Comparison of ENCODE assay signal across 17 mouse cellular contexts in the genomic region with DNA sequence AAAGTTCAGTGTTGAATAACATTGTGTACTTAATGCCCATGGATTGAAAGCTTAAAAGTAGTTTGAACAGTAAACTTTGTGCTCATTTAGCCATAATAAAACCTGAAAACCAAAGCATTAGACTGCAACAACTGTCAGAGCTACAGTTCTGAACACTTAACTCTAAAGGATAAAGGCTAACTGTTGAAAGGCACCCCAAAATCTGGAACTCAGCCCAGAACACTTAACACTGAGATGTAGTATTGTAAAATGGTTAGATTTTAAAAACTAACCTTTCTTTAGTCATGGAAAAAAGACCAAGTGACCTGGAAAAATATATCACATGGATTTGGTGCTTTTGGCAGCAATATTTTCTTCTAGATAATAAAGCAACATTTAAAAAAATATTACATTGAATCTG. TPM values are rescaled to one million over a fixed set of nuclear protein-coding genes. Genes with fewer than 3 reads are reported as not detected.
A peak's percentile ranks its signal among the peaks of the same experiment; 100 is the strongest.
DNase-seq lines count a peak whose midpoint lies in the region; ATAC-seq and TF ChIP-seq lines count a peak whose summit lies in the region.
"Had no signal": no experiment of that assay in that cellular context is flagged by ENCODE, and none has a peak within 500 bp of the region (broad histone marks: within the 10 kb centered on the region; RNA-seq: fewer than 3 reads in every experiment).

No protein-coding gene starts in this region.

- intact Hi-C loops in heart, postnatal 36 days (cut with DNase I): no loop called here

- peaks cover 18% of the 10 kb centered on the region for H3K4me1 ChIP-seq in liver, adult 2 months (ENCODE audit: control insufficient read depth, insufficient read depth, low read length)
- H3K4me1 ChIP-seq in liver, embryonic 12.5 days: 0 out of 2 replicates have a peak, but pooled peaks cover 5% of the 10 kb centered on the region
- H3K4me1 ChIP-seq: embryonic facial prominence, embryonic 13.5 days; midbrain, embryonic 12.5 days had no signal

- DNase-seq in heart, postnatal 4 days: peak; percentile 44
- DNase-seq in heart, postnatal 36 days: no peak
- peak; percentile 71 for DNase-seq in liver, adult 2 months (ENCODE audit: extremely low read depth, low read depth, low spot score)
- DNase-seq in adipocyte (ENCODE audit: low spot score): peak; percentile 70
- DNase-seq in kidney, postnatal 14 days: peak; percentile 53
- no peak for DNase-seq in thymus, postnatal 25 days
- DNase-seq: adrenal gland, adult 2 months; cerebellum, adult 9-11 months; liver, embryonic 13.5 days; retina, postnatal 1 day; thymus, adult 2 months had no signal

- no peak for TF ChIP-seq POLR2A in liver, adult 2 months (IDR thresholded peaks at IDR 0.05; ENCODE audit: extremely low read depth, insufficient read depth, low read length)

- no peak overlapping the region for H3K4me3 ChIP-seq in liver, adult 2 months (ENCODE audit: insufficient read depth, low read depth, low read length)
- no peak overlapping the region for H3K4me3 ChIP-seq in liver, embryonic 12.5 days
- H3K4me3 ChIP-seq: embryonic facial prominence, embryonic 13.5 days; liver, embryonic 13.5 days; midbrain, embryonic 12.5 days had no signal

- no peak for ATAC-seq in liver, embryonic 12.5 days
- ATAC-seq: hindbrain, embryonic 16.5 days; intestine, embryonic 16.5 days had no signal

- H3K36me3 ChIP-seq in liver, adult 2 months (ENCODE audit: control insufficient read depth, insufficient read depth, low read length): no peaks in the 10 kb centered on the region
- peaks cover 7% of the 10 kb centered on the region; the same call in 1 of the 2 replicates for H3K36me3 ChIP-seq in liver, embryonic 12.5 days
- H3K36me3 ChIP-seq: embryonic facial prominence, embryonic 13.5 days; liver, embryonic 13.5 days; midbrain, embryonic 12.5 days had no signal

- H3K9ac ChIP-seq in liver, adult 2 months (ENCODE audit: low read depth, low read length): no peak overlapping the region
- no peak overlapping the region for H3K9ac ChIP-seq in liver, embryonic 12.5 days
- H3K9ac ChIP-seq: embryonic facial prominence, embryonic 13.5 days; liver, embryonic 13.5 days; midbrain, embryonic 12.5 days had no signal

- no peak overlapping the region for H3K27ac ChIP-seq in liver, adult 2 months (replicated peaks; ENCODE audit: insufficient read depth, low read depth, low read length)
- H3K27ac ChIP-seq in liver, embryonic 12.5 days: no peak overlapping the region
- H3K27ac ChIP-seq: embryonic facial prominence, embryonic 13.5 days; liver, embryonic 13.5 days; midbrain, embryonic 12.5 days had no signal

- no peak for TF ChIP-seq CTCF in liver, adult 2 months (IDR thresholded peaks at IDR 0.05; ENCODE audit: low read depth, low read length)

- no peaks in the 10 kb centered on the region for H3K9me3 ChIP-seq in liver, embryonic 12.5 days (replicated peaks)
- H3K9me3 ChIP-seq: liver, embryonic 13.5 days had no signal

- no peaks in the 10 kb centered on the region for H3K27me3 ChIP-seq in liver, adult 2 months (ENCODE audit: control insufficient read depth, insufficient read depth, low read length)
- H3K27me3 ChIP-seq in liver, embryonic 12.5 days (replicated peaks): no peaks in the 10 kb centered on the region
- H3K27me3 ChIP-seq: embryonic facial prominence, embryonic 13.5 days; liver, embryonic 13.5 days; midbrain, embryonic 12.5 days had no signal

- no peak overlapping the region for H3K4me2 ChIP-seq in liver, embryonic 12.5 days
- H3K4me2 ChIP-seq: embryonic facial prominence, embryonic 13.5 days; heart, embryonic 11.5 days; liver, embryonic 13.5 days; midbrain, embryonic 12.5 days had no signal

- H3K79me2 ChIP-seq in liver, adult 2 months (ENCODE audit: control insufficient read depth, insufficient read depth, low read length): peaks cover 10% of the 10 kb centered on the region; the same call in 1 of the 2 replicates

RNA-seq across cellular contexts. Expression of a gene that starts 7.2 kb away (rescaled TPM):
- total RNA-seq in heart, postnatal 4 days (2021): 10 to 100 TPM; 19.3 to 22.5 TPM
- 10 to 100 TPM; 23.5 to 24.3 TPM for total RNA-seq in heart, postnatal 36 days (2021)
- total RNA-seq in liver, adult 2 months (2014; rRNA removed): 40.5 and 47.6 TPM in 2 replicates
- 13.6 and 16.3 TPM in 2 replicates for polyA plus RNA-seq in liver, adult 2 months (2012; rRNA removed)
- 37.8 and 40.4 TPM in 2 replicates for polyA plus RNA-seq in liver, embryonic 12.5 days (2016; fragmentation: Nextera tagmentation; extraction: Ambion mirVana)

RNA-seq across cellular contexts. Expression of a gene that starts 7.3 kb away (rescaled TPM):
- 10 to 100 TPM; 11.7 to 12.8 TPM for total RNA-seq in heart, postnatal 4 days (2021)
- 10 to 100 TPM; 10.2 to 12.4 TPM for total RNA-seq in heart, postnatal 36 days (2021)
- 27.4 and 29.7 TPM in 2 replicates for total RNA-seq in liver, adult 2 months (2014; rRNA removed)
- 10.2 and 10.3 TPM in 2 replicates for polyA plus RNA-seq in liver, adult 2 months (2012; rRNA removed)
- polyA plus RNA-seq in liver, embryonic 12.5 days (2016; fragmentation: Nextera tagmentation; extraction: Ambion mirVana): 9.8 and 11.4 TPM in 2 replicates

RNA-seq across cellular contexts. Expression of a gene that starts 52.8 kb away (rescaled TPM):
- total RNA-seq in heart, postnatal 4 days (2021): under 1 TPM; 0.77 to 0.91 TPM
- total RNA-seq in heart, postnatal 36 days (2021): under 1 TPM; 0.76 to 0.86 TPM
- 3.0 and 3.2 TPM in 2 replicates for total RNA-seq in liver, adult 2 months (2014; rRNA removed)
- 0.60 and 1.2 TPM in 2 replicates for polyA plus RNA-seq in liver, adult 2 months (2012; rRNA removed)
- 0.67 and 0.71 TPM in 2 replicates for polyA plus RNA-seq in liver, embryonic 12.5 days (2016; fragmentation: Nextera tagmentation; extraction: Ambion mirVana)

Comparison
In these comparisons a context has a peak if more than half of its experiments do, and no peak if none do; other contexts are left out.
1. DNase-seq: peak in heart, postnatal 4 days (single experiment), liver, adult 2 months (single experiment), adipocyte (single experiment) and kidney, postnatal 14 days (single experiment); none in heart, postnatal 36 days (0 of 2) and thymus, postnatal 25 days (single experiment).